Mouse (Mus musculus): Measurements from ENCODE around the gene Itgb1bp1. TPM values are rescaled to one million over a fixed set of nuclear protein-coding genes. Genes with fewer than 3 reads are reported as not detected.

Itgb1bp1 gene
- polyA plus RNA-seq, 1 experiment = 135 TPM

- Histone ChIP-seq H3K27ac (ENCODE audit: control insufficient read depth, insufficient read depth, low read depth, low read length) (peak overlapping the region; percentile 94), H3K4me1 (ENCODE audit: control insufficient read depth, insufficient read depth, low read length) (peaks cover 6% of the 10 kb centered on the region), H3K36me3 (ENCODE audit: control insufficient read depth, insufficient read depth, low read length) (no peaks in the 10 kb centered on the region), H3K4me3 (ENCODE audit: control insufficient read depth, low read depth, low read length) (peak overlapping the region; percentile 99), H3K27me3 (ENCODE audit: control insufficient read depth, insufficient read depth, low read length) (no peaks in the 10 kb centered on the region)
- TF ChIP-seq CTCF (IDR thresholded peaks at IDR 0.05; ENCODE audit: control insufficient read depth, insufficient read depth, insufficient replicate concordance, low read depth, low read length) (no peak), POLR2A (IDR thresholded peaks at IDR 0.05; ENCODE audit: control insufficient read depth, low read depth, low read length) (no peak; the same call in 1 of the 2 replicates)
Observed at GRCm38 (mm10) chr12:21285508-21286242, 409 bp downstream of the Itgb1bp1 start.

- no peaks in the 10 kb centered on the region for H3K27me3 ChIP-seq (ENCODE audit: control insufficient read depth, insufficient read depth, low read length)
- H3K36me3 ChIP-seq (ENCODE audit: control insufficient read depth, insufficient read depth, low read length) = no peaks in the 10 kb centered on the region
- peak within 1 kb of the TSS; percentile 94 for H3K27ac ChIP-seq (ENCODE audit: control insufficient read depth, insufficient read depth, low read depth, low read length)
- peak within 1 kb of the TSS; percentile 99 for H3K4me3 ChIP-seq (ENCODE audit: control insufficient read depth, low read depth, low read length)
- peaks cover 6% of the 10 kb centered on the region for H3K4me1 ChIP-seq (ENCODE audit: control insufficient read depth, insufficient read depth, low read length)
- TF ChIP-seq CTCF (IDR thresholded peaks at IDR 0.05; ENCODE audit: control insufficient read depth, insufficient read depth, insufficient replicate concordance, low read depth, low read length) (no peak), POLR2A (IDR thresholded peaks at IDR 0.05; ENCODE audit: control insufficient read depth, low read depth, low read length) (no peak)
Observed at GRCm38 (mm10) chr12:21284761-21285441, 1.2 kb downstream of the Itgb1bp1 start, which contains the start of gene Cpsf3. Gene Cpsf3, plus strand, starts transcription at chr12:21285391.

GRCm38 (mm10) chr12:21277352-21277864 is 8.7 kb downstream of the Itgb1bp1 start:
- Histone ChIP-seq H3K36me3 (ENCODE audit: control insufficient read depth, insufficient read depth, low read length) (peaks cover 2% of the 10 kb centered on the region; the same call in 1 of the 2 replicates), H3K27me3 (ENCODE audit: control insufficient read depth, insufficient read depth, low read length) (no peaks in the 10 kb centered on the region), H3K4me1 (ENCODE audit: control insufficient read depth, insufficient read depth, low read length) (no peaks in the 10 kb centered on the region), H3K27ac (ENCODE audit: control insufficient read depth, insufficient read depth, low read depth, low read length) (no peak overlapping the region), H3K4me3 (ENCODE audit: control insufficient read depth, low read depth, low read length) (no peak overlapping the region)
- TF ChIP-seq CTCF (IDR thresholded peaks at IDR 0.05; ENCODE audit: control insufficient read depth, insufficient read depth, insufficient replicate concordance, low read depth, low read length) (no peak), POLR2A (IDR thresholded peaks at IDR 0.05; ENCODE audit: control insufficient read depth, low read depth, low read length) (no peak)

GRCm38 (mm10) chr12:21274446-21274845 is 11.6 kb downstream of the Itgb1bp1 start:
- peaks cover 2% of the 10 kb centered on the region; the same call in 1 of the 2 replicates for H3K36me3 ChIP-seq (ENCODE audit: control insufficient read depth, insufficient read depth, low read length)
- H3K4me3 ChIP-seq (ENCODE audit: control insufficient read depth, low read depth, low read length) = no peak overlapping the region
- no peak overlapping the region for H3K27ac ChIP-seq (ENCODE audit: control insufficient read depth, insufficient read depth, low read depth, low read length)
- TF ChIP-seq CTCF (IDR thresholded peaks at IDR 0.05; ENCODE audit: control insufficient read depth, insufficient read depth, insufficient replicate concordance, low read depth, low read length) (no peak), POLR2A (IDR thresholded peaks at IDR 0.05; ENCODE audit: control insufficient read depth, low read depth, low read length) (no peak)
- H3K27me3 ChIP-seq (ENCODE audit: control insufficient read depth, insufficient read depth, low read length) = no peaks in the 10 kb centered on the region
- no peaks in the 10 kb centered on the region for H3K4me1 ChIP-seq (ENCODE audit: control insufficient read depth, insufficient read depth, low read length)

- TF ChIP-seq POLR2A (IDR thresholded peaks at IDR 0.05; ENCODE audit: control insufficient read depth, low read depth, low read length) = no peak
- no peak for TF ChIP-seq CTCF (IDR thresholded peaks at IDR 0.05; ENCODE audit: control insufficient read depth, insufficient read depth, insufficient replicate concordance, low read depth, low read length)
- no peaks in the 10 kb centered on the region for H3K27me3 ChIP-seq (ENCODE audit: control insufficient read depth, insufficient read depth, low read length)
- no peak overlapping the region for H3K4me3 ChIP-seq (ENCODE audit: control insufficient read depth, low read depth, low read length)
- no peaks in the 10 kb centered on the region for H3K4me1 ChIP-seq (ENCODE audit: control insufficient read depth, insufficient read depth, low read length)
- no peak overlapping the region for H3K27ac ChIP-seq (ENCODE audit: control insufficient read depth, insufficient read depth, low read depth, low read length)
- H3K36me3 ChIP-seq (ENCODE audit: control insufficient read depth, insufficient read depth, low read length) = no peaks in the 10 kb centered on the region; the same call in 1 of the 2 replicates
Observed at GRCm38 (mm10) chr12:21268083-21268616, 17.9 kb downstream of the Itgb1bp1 start.

- no peak for TF ChIP-seq CTCF (IDR thresholded peaks at IDR 0.05; ENCODE audit: control insufficient read depth, insufficient read depth, insufficient replicate concordance, low read depth, low read length)
- TF ChIP-seq POLR2A (IDR thresholded peaks at IDR 0.05; ENCODE audit: control insufficient read depth, low read depth, low read length) = no peak
- Histone ChIP-seq H3K27ac (ENCODE audit: control insufficient read depth, insufficient read depth, low read depth, low read length) (no peak overlapping the region), H3K36me3 (ENCODE audit: control insufficient read depth, insufficient read depth, low read length) (no peaks in the 10 kb centered on the region; the same call in 1 of the 2 replicates), H3K27me3 (ENCODE audit: control insufficient read depth, insufficient read depth, low read length) (no peaks in the 10 kb centered on the region), H3K4me3 (ENCODE audit: control insufficient read depth, low read depth, low read length) (no peak overlapping the region), H3K4me1 (ENCODE audit: control insufficient read depth, insufficient read depth, low read length) (no peaks in the 10 kb centered on the region)
Observed at GRCm38 (mm10) chr12:21266784-21267098, 19.3 kb downstream of the Itgb1bp1 start.
